Mouse (Mus musculus): ENCODE results near the gene Cfap52.

DNA sequence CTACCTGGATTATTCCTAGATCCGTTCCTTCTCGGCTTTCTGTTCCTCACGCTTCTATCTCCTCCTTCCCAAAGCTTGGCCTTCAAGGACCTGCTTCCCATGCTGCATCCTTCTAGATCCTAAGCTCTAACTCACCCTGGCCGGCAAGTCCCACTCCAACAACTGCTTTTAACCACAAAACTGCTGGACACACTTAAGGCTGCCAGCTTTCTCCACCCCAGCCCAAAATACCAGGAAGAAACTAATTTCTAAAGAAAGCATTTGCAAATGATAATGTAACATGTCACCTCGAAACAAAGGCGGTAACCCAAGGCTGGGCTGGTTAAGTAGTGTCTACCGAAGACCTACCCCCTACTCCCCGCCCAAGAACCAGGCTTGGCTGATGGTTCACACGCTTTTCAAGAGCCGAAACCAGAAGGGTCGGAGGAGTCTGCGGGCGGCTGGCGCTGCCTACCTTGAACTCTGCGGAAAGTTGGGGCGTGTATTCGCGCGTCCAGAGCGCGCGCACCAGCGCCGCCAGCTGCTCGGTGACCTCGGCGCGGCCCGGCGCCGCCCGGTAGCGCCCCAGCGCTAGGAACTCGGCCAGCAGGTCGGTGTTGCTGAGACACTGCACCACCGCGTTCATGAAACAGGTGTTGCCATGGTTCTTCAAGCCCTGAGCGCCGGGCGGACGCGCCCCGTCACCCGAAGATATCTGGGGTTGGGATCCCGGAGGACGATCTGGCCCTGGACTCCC lies 44.2 kb downstream of the Cfap52 start:
- no peak for TF ChIP-seq POLR2A (IDR thresholded peaks at IDR 0.05; ENCODE audit: borderline replicate concordance, extremely low read depth, insufficient read depth, insufficient read length, poor library complexity, severe bottlenecking)
- TF ChIP-seq CTCF (IDR thresholded peaks at IDR 0.05; ENCODE audit: borderline replicate concordance, extremely low read depth, insufficient read depth, insufficient read length), result no peak
